Mouse (Mus musculus) neural tube, embryonic 14.5 days (tissue): ENCODE data around the gene 4931400O07Rik. TPM values are rescaled to one million over a fixed set of nuclear protein-coding genes. Genes with fewer than 3 reads are reported as not detected.

Source experiments
- ATAC-seq: fragments of 200-750 bp; cut with Nextera tagmentation; 2 replicates; pipeline ENCODE4 v1.8.0; 2017; ENCODE audit warnings: low read depth, mild to moderate bottlenecking, moderate TSS enrichment, moderate library complexity
- H3K27ac ChIP-seq: fragments of 300-500 bp; sonication (generic); 2 replicates; pipeline ENCODE4 v1.5.1; 2014; ENCODE audit warnings: low read depth, mild to moderate bottlenecking, control low read depth, low read length, moderate library complexity, mixed read lengths
- H3K27me3 ChIP-seq: fragments of 300-500 bp; sonication (generic); 2 replicates; pipeline ENCODE4 v1.6.1; 2014; ENCODE audit warnings: low read length; ENCODE audit not compliant: control insufficient read depth, insufficient read depth
- H3K36me3 ChIP-seq: fragments of 300-500 bp; sonication (generic); 2 replicates; pipeline ENCODE4 v1.6.1; 2014; ENCODE audit warnings: low read length, mixed read lengths; ENCODE audit not compliant: control insufficient read depth, insufficient read depth
- H3K4me1 ChIP-seq: fragments of 300-500 bp; sonication (generic); 2 replicates; pipeline ENCODE4 v1.6.1; 2014; ENCODE audit warnings: low read length; ENCODE audit not compliant: control insufficient read depth, insufficient read depth
- H3K4me2 ChIP-seq: fragments of 300-500 bp; sonication (generic); 2 replicates; pipeline ENCODE4 v1.6.1; 2014; ENCODE audit warnings: mild to moderate bottlenecking, low read depth, low read length, control low read depth
- H3K4me3 ChIP-seq: fragments of 300-500 bp; sonication (generic); 2 replicates; pipeline ENCODE4 v1.5.1; 2014; ENCODE audit warnings: low read depth, low read length, control low read depth, mixed read lengths
- H3K9ac ChIP-seq: fragments of 300-500 bp; sonication (generic); replicated peaks from 2 replicates; pipeline ENCODE4 v1.6.1; 2014; ENCODE audit warnings: low read depth, mild to moderate bottlenecking, control low read depth, low read length, mixed read lengths
- H3K9me3 ChIP-seq: fragments of 300-500 bp; sonication (generic); 2 replicates; pipeline ENCODE4 v1.6.1; 2016; ENCODE audit warnings: low read length; ENCODE audit not compliant: control insufficient read depth
- WGBS: fragments of 180-500 bp; shearing (Covaris S2); extraction: QIAGEN DNeasy Blood & Tissue Kit; methylation state at CpG from one replicate; pipeline ENCODE4 v1.1.7; 2014; 5-methylcytosine and 5-hydroxymethylcytosine counted together
- polyA plus RNA-seq: library from polyadenylated mRNA; unstranded; fragments of >200 nt; fragmentation: Nextera tagmentation; extraction: Ambion mirVana; gene quantifications from 2 replicates; pipeline ENCODE4 v1.2.1, GENCODE M21; 2014

Gene 4931400O07Rik
- not detected in 2 replicates for polyA plus RNA-seq

GRCm38 (mm10) chrX:62467691-62468090 lies at the start of gene 4931400O07Rik:
TSS of gene 4931400O07Rik (plus strand) at chrX:62467991.
- H3K36me3 ChIP-seq = no peaks in the 10 kb centered on the region
- no peaks in the 10 kb centered on the region for H3K4me1 ChIP-seq
- no peak for ATAC-seq
- WGBS = 88% methylated on average over 2 of the region's 2 CpGs
- no peaks in the 10 kb centered on the region for H3K27me3 ChIP-seq
- H3K4me3 ChIP-seq = no peak within 1 kb of the TSS
- H3K9ac ChIP-seq = no peak within 1 kb of the TSS
- H3K4me2 ChIP-seq = no peak within 1 kb of the TSS
- no peaks in the 10 kb centered on the region for H3K9me3 ChIP-seq
- no peak within 1 kb of the TSS for H3K27ac ChIP-seq

Other genes with a start within 250 kb of the 4931400O07Rik start
- gene 4933402E13Rik, start 184.5 kb upstream of the 4931400O07Rik start, polyA plus RNA-seq = not detected in 2 replicates